Mouse (Mus musculus) olfactory bulb, adult 2 months (tissue): Measurements from ENCODE around the gene Ctnnbl1. TPM values are rescaled to one million over a fixed set of nuclear protein-coding genes. Genes with fewer than 3 reads are reported as not detected.

ENCODE experiments used
- H3K27ac ChIP-seq: fragments of 200-500 bp; 2 replicates; pipeline ENCODE4 v1.5.1; 2012; ENCODE audit warnings: low read depth, low read length; ENCODE audit not compliant: insufficient read depth
- H3K4me1 ChIP-seq: fragments of 200-500 bp; 2 replicates; pipeline ENCODE4 v1.6.1; 2012; ENCODE audit warnings: low read length; ENCODE audit not compliant: control insufficient read depth, insufficient read depth
- H3K4me3 ChIP-seq: fragments of 200-500 bp; 2 replicates; pipeline ENCODE4 v1.5.1; 2012; ENCODE audit warnings: mild to moderate bottlenecking, low read depth, low read length, moderate library complexity; ENCODE audit not compliant: insufficient read depth
- CTCF ChIP-seq: fragments of 200-500 bp; IDR thresholded peaks from 2 replicates; pipeline ENCODE4 v1.5.1; 2012; ENCODE audit warnings: low read depth, mild to moderate bottlenecking, low read length, moderate library complexity; ENCODE audit not compliant: insufficient read depth
- POLR2A ChIP-seq: fragments of 200-500 bp; IDR thresholded peaks from 2 replicates; pipeline ENCODE4 v1.6.1; 2012; ENCODE audit warnings: mild to moderate bottlenecking, low read depth, low read length, moderate library complexity; ENCODE audit not compliant: insufficient read depth
- WGBS: fragments of 180-500 bp; shearing (Covaris S2); methylation state at CpG from one replicate; pipeline ENCODE4 v1.1.7; 2018; 5-methylcytosine and 5-hydroxymethylcytosine counted together
- polyA plus RNA-seq: library from polyadenylated mRNA; stranded (reverse); fragments of >200 nt; gene quantifications from 2 replicates; pipeline ENCODE4 v1.2.4, GENCODE M21; 2012; ENCODE audit warnings: low replicate concordance; ENCODE audit not compliant: missing spikeins, insufficient read depth, insufficient read length

Gene Ctnnbl1
- polyA plus RNA-seq, 1 experiment, result not detected

GRCm38 (mm10) chr2:157783152-157783551, 46.0 kb downstream of the Ctnnbl1 start:
- H3K4me1 ChIP-seq, result peaks cover 10% of the 10 kb centered on the region
- 55% methylated on average over 16 of the region's 16 CpGs for WGBS
- no peak overlapping the region for H3K27ac ChIP-seq
- TF ChIP-seq CTCF (no peak), POLR2A (no peak)
- no peak overlapping the region for H3K4me3 ChIP-seq

- TF ChIP-seq POLR2A (no peak), CTCF (no peak)
- no peak overlapping the region for H3K27ac ChIP-seq
- H3K4me1 ChIP-seq, result peaks cover 10% of the 10 kb centered on the region
- 84% methylated on average over 6 of the region's 6 CpGs for WGBS
- H3K4me3 ChIP-seq, result no peak overlapping the region
These were observed 47.0 kb downstream of the Ctnnbl1 start for GRCm38 (mm10) chr2:157784238-157784637.

- WGBS, result 63% methylated on average over 2 of the region's 2 CpGs
- TF ChIP-seq POLR2A (no peak), CTCF (no peak)
- H3K4me1 ChIP-seq, result peaks cover 10% of the 10 kb centered on the region
- no peak overlapping the region for H3K27ac ChIP-seq
- H3K4me3 ChIP-seq, result no peak overlapping the region
These were observed 47.4 kb downstream of the Ctnnbl1 start for GRCm38 (mm10) chr2:157784647-157785046.

- no peak for TF ChIP-seq POLR2A
- Histone ChIP-seq H3K4me1 (no peaks in the 10 kb centered on the region), H3K4me3 (no peak overlapping the region), H3K27ac (no peak overlapping the region)
- WGBS, result 89% methylated on average over 7 of the region's 7 CpGs
These were observed 52.0 kb downstream of the Ctnnbl1 start for GRCm38 (mm10) chr2:157789226-157789625.

GRCm38 (mm10) chr2:157790836-157791495, 53.8 kb downstream of the Ctnnbl1 start:
- Histone ChIP-seq H3K4me3 (no peak overlapping the region), H3K4me1 (no peaks in the 10 kb centered on the region), H3K27ac (no peak overlapping the region)
- 90% methylated on average over 8 of the region's 8 CpGs for WGBS
- TF ChIP-seq POLR2A, result no peak
- no peak for TF ChIP-seq CTCF

DNA sequence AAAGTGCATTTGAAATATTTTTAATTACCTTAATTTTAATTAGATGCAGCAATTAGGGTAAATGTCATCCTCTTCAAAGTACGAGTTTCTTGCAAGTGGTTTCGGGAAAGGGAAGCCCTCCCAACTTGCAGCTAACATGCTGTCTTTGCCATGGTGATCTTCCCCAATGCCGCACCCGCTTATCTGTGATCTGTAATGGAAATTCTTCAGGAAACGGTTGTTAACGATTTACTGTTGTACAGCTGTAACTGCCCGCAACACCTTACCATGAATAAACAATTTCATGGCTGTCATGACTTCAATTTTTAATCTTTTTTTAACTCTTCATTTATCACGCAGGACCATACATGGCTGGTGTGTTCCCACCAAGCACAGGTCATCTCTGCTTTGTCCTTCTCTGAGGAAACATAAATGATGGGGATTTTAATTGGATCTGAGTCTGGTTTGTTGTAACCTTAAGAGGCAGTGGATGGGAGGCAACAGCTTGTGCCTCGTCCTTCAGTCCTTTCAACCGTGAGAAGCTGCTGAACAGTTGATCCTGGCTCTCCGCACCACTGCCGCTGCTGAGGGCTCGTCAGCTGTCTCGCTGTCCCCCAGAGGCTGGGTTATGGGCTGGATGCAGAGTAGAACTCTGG, 54.4 kb downstream of the Ctnnbl1 start:
- Histone ChIP-seq H3K4me1 (no peaks in the 10 kb centered on the region), H3K27ac (no peak overlapping the region), H3K4me3 (no peak overlapping the region)
- TF ChIP-seq POLR2A (no peak), CTCF (no peak)
- WGBS, result 84% methylated on average over 14 of the region's 14 CpGs

GRCm38 (mm10) chr2:157792840-157793552, 55.8 kb downstream of the Ctnnbl1 start:
- TF ChIP-seq CTCF (no peak), POLR2A (no peak)
- H3K4me1 ChIP-seq, result no peaks in the 10 kb centered on the region
- H3K27ac ChIP-seq, result no peak overlapping the region
- no peak overlapping the region for H3K4me3 ChIP-seq
- WGBS, result 92% methylated on average over 10 of the region's 10 CpGs

GRCm38 (mm10) chr2:157793851-157794332, 56.7 kb downstream of the Ctnnbl1 start:
- Histone ChIP-seq H3K4me1 (no peaks in the 10 kb centered on the region), H3K27ac (no peak overlapping the region), H3K4me3 (no peak overlapping the region)
- 77% methylated on average over 8 of the region's 8 CpGs for WGBS
- no peak for TF ChIP-seq POLR2A
- TF ChIP-seq CTCF, result no peak

DNA sequence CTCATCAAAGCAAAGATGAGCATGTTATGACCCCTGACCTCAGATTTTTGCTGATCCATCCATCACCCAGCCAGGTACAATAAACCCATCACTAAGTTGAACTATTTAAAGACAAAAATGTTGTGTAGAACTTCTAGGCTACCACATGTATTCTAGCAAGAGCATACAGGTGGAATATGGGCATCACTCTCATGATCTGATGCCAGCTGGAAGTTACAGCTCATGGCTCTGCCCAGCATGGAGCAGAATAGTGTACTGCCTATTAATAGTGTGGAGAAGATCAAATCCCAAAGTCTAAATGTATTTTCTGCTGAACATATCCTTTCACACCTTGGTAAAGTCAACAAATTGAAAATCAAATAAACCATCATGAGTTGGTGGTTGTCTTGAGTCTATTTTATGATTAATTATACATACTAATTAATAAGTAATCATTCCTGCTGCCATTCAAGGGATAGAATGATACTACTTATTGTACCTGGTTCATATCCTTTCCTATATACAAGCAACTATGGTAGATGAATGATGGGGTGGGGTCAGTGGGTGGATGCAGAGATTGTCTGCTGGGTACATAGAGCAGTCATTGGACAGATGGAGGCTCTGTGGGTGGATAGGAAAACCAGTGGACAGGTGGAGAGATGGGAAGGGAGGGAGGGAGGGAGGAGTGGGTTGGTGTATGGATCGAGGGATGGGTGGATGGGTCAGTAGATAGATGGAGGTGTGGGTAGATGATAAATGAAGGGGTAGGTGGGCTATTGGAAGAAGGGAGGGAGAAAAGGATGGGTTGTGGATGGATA, 58.6 kb downstream of the Ctnnbl1 start:
- H3K4me1 ChIP-seq, result peaks cover 6% of the 10 kb centered on the region
- no peak overlapping the region for H3K4me3 ChIP-seq
- 100% methylated on average over 1 of the region's 1 CpGs for WGBS
- TF ChIP-seq CTCF, result no peak
- TF ChIP-seq POLR2A, result no peak
- no peak overlapping the region for H3K27ac ChIP-seq
